Mouse (Mus musculus) fibroblast of lung, adult 2 months (primary cell): ENCODE measurements at regions not wholly inside any gene's neighbourhood (a gene's known extent, or its start where the extent isn't known, plus 50 kb on each side); places are given as distances from the start of the nearest gene placed in this dataset.

ENCODE experiments used
- DNase-seq: peaks from one replicate; pipeline ENCODE4 v3.0.0-alpha.2; 2011; ENCODE audit warnings: low read depth

- DNase-seq = no peak
These were observed 60.4 kb upstream of the Mbnl1 start for GRCm38 (mm10) chr3:60412206-60412605.

- DNase-seq = no peak
These were observed 58.9 kb upstream of the Mbnl1 start for GRCm38 (mm10) chr3:60413749-60414148.

GRCm38 (mm10) chr3:60417001-60417400, 55.6 kb upstream of the Mbnl1 start:
- DNase-seq = no peak

- DNase-seq = no peak
These were observed 54.0 kb upstream of the Mbnl1 start for GRCm38 (mm10) chr3:60418652-60419051.

GRCm38 (mm10) chr3:60419216-60419615, 53.4 kb upstream of the Mbnl1 start:
- no peak for DNase-seq
